Mouse (Mus musculus) intestine, embryonic 16.5 days (tissue): Measurements from ENCODE around the gene Mta1. TPM values are rescaled to one million over a fixed set of nuclear protein-coding genes. Genes with fewer than 3 reads are reported as not detected.

Experiments
- ATAC-seq: fragments of 200-750 bp; cut with Nextera tagmentation; 2 replicates; pipeline ENCODE4 v1.8.0; 2017; ENCODE audit warnings: moderate TSS enrichment, moderate library complexity
- H3K27ac ChIP-seq: fragments of 300-500 bp; sonication (generic); 2 replicates; pipeline ENCODE4 v1.5.1; 2014; ENCODE audit warnings: mild to moderate bottlenecking, low read length
- H3K27me3 ChIP-seq: fragments of 300-500 bp; sonication (generic); replicated peaks from 2 replicates; pipeline ENCODE4 v1.6.1; 2014; ENCODE audit warnings: low read length, control low read depth, mixed read lengths; ENCODE audit not compliant: control insufficient read depth, insufficient read depth
- H3K36me3 ChIP-seq: fragments of 300-500 bp; sonication (generic); 2 replicates; pipeline ENCODE4 v1.6.1; 2014; ENCODE audit warnings: low read length, control low read depth; ENCODE audit not compliant: control insufficient read depth, insufficient read depth
- H3K4me1 ChIP-seq: fragments of 300-500 bp; sonication (generic); 2 replicates; pipeline ENCODE4 v1.6.1; 2014; ENCODE audit warnings: low read length, control low read depth, mixed read lengths; ENCODE audit not compliant: control insufficient read depth, insufficient read depth
- H3K4me2 ChIP-seq: fragments of 300-500 bp; sonication (generic); 2 replicates; pipeline ENCODE4 v1.6.1; 2014; ENCODE audit warnings: low read depth, low read length, control low read depth
- H3K4me3 ChIP-seq: fragments of 300-500 bp; sonication (generic); 2 replicates; pipeline ENCODE4 v1.5.1; 2014; ENCODE audit warnings: mild to moderate bottlenecking, low read length
- H3K9ac ChIP-seq: fragments of 300-500 bp; sonication (generic); 2 replicates; pipeline ENCODE4 v1.6.1; 2014; ENCODE audit warnings: low read depth, low read length
- H3K9me3 ChIP-seq: fragments of 300-500 bp; sonication (generic); 2 replicates; pipeline ENCODE4 v1.6.1; 2016; ENCODE audit warnings: low read length, control low read depth; ENCODE audit not compliant: control insufficient read depth
- WGBS: fragments of 180-500 bp; shearing (Covaris S2); extraction: QIAGEN DNeasy Blood & Tissue Kit; methylation state at CpG from one replicate; pipeline ENCODE4 v1.1.7; 2014; 5-methylcytosine and 5-hydroxymethylcytosine counted together
- polyA plus RNA-seq: library from polyadenylated mRNA; unstranded; fragments of >200 nt; fragmentation: Nextera tagmentation; extraction: Ambion mirVana; gene quantifications from 2 replicates; pipeline ENCODE4 v1.2.1, GENCODE M21; 2015

Mta1 gene
- polyA plus RNA-seq, 1 experiment from 2014 or later: 8.0 TPM

GRCm38 (mm10) chr12:113068002-113068401 lies 30.1 kb upstream of the Mta1 start:
- H3K27me3 ChIP-seq: no peaks in the 10 kb centered on the region
- no peak for ATAC-seq
- H3K4me2 ChIP-seq: no peak overlapping the region
- WGBS: 87% methylated on average over 7 of the region's 7 CpGs
- H3K27ac ChIP-seq: no peak overlapping the region
- peaks cover 9% of the 10 kb centered on the region; the same call in 1 of the 2 replicates for H3K36me3 ChIP-seq
- no peaks in the 10 kb centered on the region for H3K9me3 ChIP-seq
- no peak overlapping the region for H3K9ac ChIP-seq
- no peak overlapping the region for H3K4me3 ChIP-seq
- no peaks in the 10 kb centered on the region for H3K4me1 ChIP-seq

- H3K9me3 ChIP-seq: no peaks in the 10 kb centered on the region
- peaks cover 8% of the 10 kb centered on the region for H3K4me1 ChIP-seq
- no peaks in the 10 kb centered on the region for H3K27me3 ChIP-seq
- ATAC-seq: no peak
- no peak overlapping the region for H3K4me2 ChIP-seq
- no peak overlapping the region for H3K9ac ChIP-seq
- no peak overlapping the region for H3K27ac ChIP-seq
- H3K36me3 ChIP-seq: peaks cover 9% of the 10 kb centered on the region; the same call in 1 of the 2 replicates
- H3K4me3 ChIP-seq: no peak overlapping the region
- WGBS: 93% methylated on average over 6 of the region's 6 CpGs
Measured at GRCm38 (mm10) chr12:113069389-113069788, 28.7 kb upstream of the Mta1 start.

- H3K4me2 ChIP-seq: no peak overlapping the region
- H3K36me3 ChIP-seq: peaks cover 9% of the 10 kb centered on the region; the same call in 1 of the 2 replicates
- H3K27ac ChIP-seq: no peak overlapping the region
- peaks cover 11% of the 10 kb centered on the region for H3K4me1 ChIP-seq
- WGBS: 89% methylated on average over 6 of the region's 6 CpGs
- H3K9ac ChIP-seq: no peak overlapping the region
- no peaks in the 10 kb centered on the region for H3K27me3 ChIP-seq
- ATAC-seq: no peak
- no peaks in the 10 kb centered on the region for H3K9me3 ChIP-seq
- no peak overlapping the region for H3K4me3 ChIP-seq
Measured at GRCm38 (mm10) chr12:113071321-113071720, 26.8 kb upstream of the Mta1 start.

GRCm38 (mm10) chr12:113071827-113072226 lies 26.3 kb upstream of the Mta1 start:
- H3K36me3 ChIP-seq: peaks cover 9% of the 10 kb centered on the region; the same call in 1 of the 2 replicates
- no peak overlapping the region for H3K9ac ChIP-seq
- no peak for ATAC-seq
- WGBS: 76% methylated on average over 6 of the region's 6 CpGs
- no peaks in the 10 kb centered on the region for H3K27me3 ChIP-seq
- H3K27ac ChIP-seq: no peak overlapping the region
- H3K4me3 ChIP-seq: no peak overlapping the region
- H3K4me2 ChIP-seq: no peak overlapping the region
- H3K4me1 ChIP-seq: peaks cover 11% of the 10 kb centered on the region
- H3K9me3 ChIP-seq: no peaks in the 10 kb centered on the region

- Histone ChIP-seq H3K4me1 (peaks cover 11% of the 10 kb centered on the region), H3K36me3 (peaks cover 9% of the 10 kb centered on the region; the same call in 1 of the 2 replicates), H3K9ac (peak overlapping the region; percentile 75), H3K4me3 (peak overlapping the region; percentile 53), H3K4me2 (peak overlapping the region; percentile 79), H3K27me3 (no peaks in the 10 kb centered on the region), H3K27ac (peak overlapping the region; percentile 65), H3K9me3 (no peaks in the 10 kb centered on the region)
- ATAC-seq: peak; percentile 60
- WGBS: 12% methylated on average over 15 of the region's 15 CpGs
Measured at GRCm38 (mm10) chr12:113073420-113074328, 24.4 kb upstream of the Mta1 start.

GRCm38 (mm10) chr12:113074329-113075062 lies 23.6 kb upstream of the Mta1 start, which contains the start of gene Tex22:
Tex22 (plus strand) TSS chr12:113074502.
- H3K4me1 ChIP-seq: peaks cover 11% of the 10 kb centered on the region
- peak; percentile 95 for ATAC-seq
- H3K27me3 ChIP-seq: no peaks in the 10 kb centered on the region
- H3K4me2 ChIP-seq: peak within 1 kb of the TSS; percentile 79
- H3K9me3 ChIP-seq: no peaks in the 10 kb centered on the region
- 4% methylated on average over 32 of the region's 32 CpGs for WGBS
- H3K9ac ChIP-seq: peak within 1 kb of the TSS; percentile 75
- H3K36me3 ChIP-seq: peaks cover 9% of the 10 kb centered on the region; the same call in 1 of the 2 replicates
- H3K27ac ChIP-seq: peak within 1 kb of the TSS; percentile 91
- peak within 1 kb of the TSS; percentile 53 for H3K4me3 ChIP-seq

GRCm38 (mm10) chr12:113075063-113075454 lies 23.0 kb upstream of the Mta1 start:
- peak; percentile 85 for ATAC-seq
- Histone ChIP-seq H3K36me3 (peaks cover 7% of the 10 kb centered on the region; the same call in 1 of the 2 replicates), H3K9ac (peak overlapping the region; percentile 75), H3K4me1 (peaks cover 11% of the 10 kb centered on the region), H3K27me3 (no peaks in the 10 kb centered on the region), H3K27ac (peak overlapping the region; percentile 91), H3K4me3 (peak overlapping the region; percentile 53), H3K4me2 (peak overlapping the region; percentile 79), H3K9me3 (no peaks in the 10 kb centered on the region)
- 4% methylated on average over 10 of the region's 10 CpGs for WGBS

- Histone ChIP-seq H3K4me2 (peak overlapping the region; percentile 79; the same call in 1 of the 2 replicates), H3K36me3 (peaks cover 2% of the 10 kb centered on the region; the same call in 1 of the 2 replicates), H3K9me3 (no peaks in the 10 kb centered on the region), H3K27ac (no peak overlapping the region), H3K4me3 (no peak overlapping the region), H3K9ac (peak overlapping the region; percentile 39; the same call in 1 of the 2 replicates), H3K27me3 (no peaks in the 10 kb centered on the region), H3K4me1 (peaks cover 11% of the 10 kb centered on the region)
- 55% methylated on average over 6 of the region's 6 CpGs for WGBS
- ATAC-seq: no peak
Measured at GRCm38 (mm10) chr12:113075486-113075885, 22.6 kb upstream of the Mta1 start.

- H3K4me2 ChIP-seq: no peak overlapping the region
- no peaks in the 10 kb centered on the region for H3K27me3 ChIP-seq
- WGBS: 83% methylated on average over 2 of the region's 3 CpGs
- no peaks in the 10 kb centered on the region for H3K9me3 ChIP-seq
- H3K9ac ChIP-seq: no peak overlapping the region
- H3K4me3 ChIP-seq: no peak overlapping the region
- ATAC-seq: no peak
- H3K27ac ChIP-seq: no peak overlapping the region
- no peaks in the 10 kb centered on the region for H3K36me3 ChIP-seq
- H3K4me1 ChIP-seq: no peaks in the 10 kb centered on the region
Measured at GRCm38 (mm10) chr12:113087276-113087675, 10.8 kb upstream of the Mta1 start.
